Mouse (Mus musculus) cortical plate, adult 2 months (tissue): Measurements from ENCODE around the gene Pik3cd.

Experiments used
- CTCF ChIP-seq: fragments of 200-500 bp; IDR thresholded peaks from 2 replicates; pipeline ENCODE4 v1.5.1; 2011; ENCODE audit warnings: mild to moderate bottlenecking, control low read depth, low read length; ENCODE audit not compliant: insufficient read depth; ENCODE audit errors: extremely low read depth
- POLR2A ChIP-seq: fragments of 200-500 bp; IDR thresholded peaks from 2 replicates; pipeline ENCODE4 v1.6.1; 2011; ENCODE audit warnings: mild to moderate bottlenecking, low read length, control low read depth; ENCODE audit not compliant: insufficient read depth; ENCODE audit errors: extremely low read depth

GRCm38 (mm10) chr4:149698197-149698821 lies 4.1 kb downstream of the Pik3cd start:
- TF ChIP-seq CTCF: peak; percentile 42
- no peak for TF ChIP-seq POLR2A
